Comparison of ENCODE assay signal across 23 mouse cellular contexts in the genomic region with DNA sequence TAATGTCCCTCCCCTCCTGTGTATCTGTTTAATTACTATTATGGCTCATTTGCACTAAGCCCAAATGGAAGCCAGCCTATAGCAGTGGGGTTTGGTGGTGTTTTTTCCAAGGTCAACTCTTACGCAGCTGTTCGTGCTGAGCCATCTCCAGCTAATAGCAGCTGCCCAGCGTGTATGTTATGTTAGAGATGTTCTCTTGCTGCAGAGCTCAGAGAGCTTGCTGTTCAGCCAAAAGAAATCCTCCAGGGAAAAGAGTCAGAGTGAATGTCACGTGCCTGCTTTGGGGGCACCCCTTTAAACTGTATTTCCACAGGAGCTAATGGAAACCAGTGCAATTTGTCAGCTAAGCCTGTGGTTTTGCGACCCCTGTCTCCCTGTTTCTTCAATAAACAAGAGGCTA.
DNase-seq lines count a peak whose midpoint lies in the region; ATAC-seq and TF ChIP-seq lines count a peak whose summit lies in the region.
"Had no signal": no experiment of that assay in that cellular context is flagged by ENCODE, and none has a peak within 500 bp of the region (broad histone marks: within the 10 kb centered on the region; RNA-seq: fewer than 3 reads in every experiment).

No protein-coding gene starts in this region.

- no peaks in the 10 kb centered on the region for H3K27me3 ChIP-seq in embryonic facial prominence, embryonic 14.5 days (replicated peaks; ENCODE audit: control insufficient read depth, insufficient read depth, low read length)
- H3K27me3 ChIP-seq in embryonic facial prominence, embryonic 10.5 days (replicated peaks; ENCODE audit: low read depth, poor library complexity, severe bottlenecking): no peaks in the 10 kb centered on the region
- no peaks in the 10 kb centered on the region for H3K27me3 ChIP-seq in heart, embryonic 10.5 days (ENCODE audit: insufficient read depth, poor library complexity, severe bottlenecking)
- no peaks in the 10 kb centered on the region for H3K27me3 ChIP-seq in myocyte (ENCODE audit: control insufficient read depth, insufficient read depth, insufficient read length)
- H3K27me3 ChIP-seq: embryonic facial prominence, embryonic 13.5 days; heart, embryonic 13.5 days; liver, embryonic 15.5 days; midbrain, embryonic 15.5 days had no signal

- DNase-seq in embryonic facial prominence, embryonic 14.5 days (ENCODE audit: low spot score): peak; percentile 27
- DNase-seq in embryonic facial prominence, embryonic 10.5 days (ENCODE audit: low spot score): no peak
- DNase-seq in heart, adult 11 months: peak; percentile 97
- DNase-seq in heart, embryonic 10.5 days (ENCODE audit: low spot score): no peak
- DNase-seq in kidney, adult 9 months: peak; percentile 9
- no peak for DNase-seq in kidney, adult 8-10 months
- no peak for DNase-seq in T-cell, adult 2 months (ENCODE audit: low spot score)
- DNase-seq: adrenal gland, adult 2 months; cerebellum, adult 11-12 months; cerebellum, postnatal 10 days; kidney, postnatal 10 days; liver; lung, postnatal 4 days; thymus, postnatal 25 days had no signal

- ATAC-seq in embryonic facial prominence, embryonic 14.5 days (ENCODE audit: low read depth): no peak
- ATAC-seq: forebrain, embryonic 14.5 days; hindbrain, embryonic 16.5 days; intestine, embryonic 16.5 days; midbrain, embryonic 15.5 days had no signal

- no peak for TF ChIP-seq POLR2A in myocyte (IDR thresholded peaks at IDR 0.05; ENCODE audit: insufficient read length, low read depth)

- H3K4me2 ChIP-seq in embryonic facial prominence, embryonic 14.5 days (ENCODE audit: low read depth, low read length): no peak overlapping the region
- H3K4me2 ChIP-seq in myocyte (ENCODE audit: low read depth): no peak overlapping the region
- H3K4me2 ChIP-seq: embryonic facial prominence, embryonic 13.5 days; heart, embryonic 13.5 days; liver, embryonic 15.5 days; midbrain, embryonic 15.5 days had no signal

- no peak overlapping the region for H3ac ChIP-seq in myocyte (ENCODE audit: control insufficient read depth, insufficient read length)

- H3K9me3 ChIP-seq in embryonic facial prominence, embryonic 14.5 days (ENCODE audit: control insufficient read depth, low read length): peaks cover 9% of the 10 kb centered on the region; the same call in 1 of the 2 replicates
- 0 out of 2 replicates have a peak, but pooled peaks cover 5% of the 10 kb centered on the region for H3K9me3 ChIP-seq in embryonic facial prominence, embryonic 10.5 days
- H3K9me3 ChIP-seq in heart, embryonic 10.5 days: no peaks in the 10 kb centered on the region
- H3K9me3 ChIP-seq: embryonic facial prominence, embryonic 13.5 days; heart, embryonic 13.5 days; limb, embryonic 10.5 days; liver, embryonic 15.5 days; midbrain, embryonic 15.5 days had no signal

- H3K4me1 ChIP-seq in embryonic facial prominence, embryonic 14.5 days (ENCODE audit: control insufficient read depth, insufficient read depth, low read length): no peaks in the 10 kb centered on the region
- no peaks in the 10 kb centered on the region for H3K4me1 ChIP-seq in embryonic facial prominence, embryonic 10.5 days
- H3K4me1 ChIP-seq in heart, embryonic 10.5 days: no peaks in the 10 kb centered on the region
- H3K4me1 ChIP-seq: embryonic facial prominence, embryonic 13.5 days; heart, embryonic 13.5 days; liver, embryonic 15.5 days; midbrain, embryonic 15.5 days had no signal

- H3K79me2 ChIP-seq in myocyte (ENCODE audit: control insufficient read depth, insufficient read depth): no peaks in the 10 kb centered on the region

- H3K36me3 ChIP-seq in embryonic facial prominence, embryonic 14.5 days (ENCODE audit: control insufficient read depth, insufficient read depth, low read length): no peaks in the 10 kb centered on the region
- H3K36me3 ChIP-seq in embryonic facial prominence, embryonic 10.5 days (replicated peaks): no peaks in the 10 kb centered on the region
- no peaks in the 10 kb centered on the region for H3K36me3 ChIP-seq in heart, embryonic 10.5 days
- no peaks in the 10 kb centered on the region for H3K36me3 ChIP-seq in myocyte (ENCODE audit: control insufficient read depth, insufficient read depth)
- H3K36me3 ChIP-seq: embryonic facial prominence, embryonic 13.5 days; heart, embryonic 13.5 days; limb, embryonic 10.5 days; liver, embryonic 15.5 days; midbrain, embryonic 15.5 days had no signal

- no peak overlapping the region for H3K27ac ChIP-seq in embryonic facial prominence, embryonic 14.5 days (replicated peaks; ENCODE audit: low read depth, low read length)
- no peak overlapping the region for H3K27ac ChIP-seq in embryonic facial prominence, embryonic 10.5 days (replicated peaks)
- no peak overlapping the region for H3K27ac ChIP-seq in heart, embryonic 10.5 days
- H3K27ac ChIP-seq: embryonic facial prominence, embryonic 13.5 days; heart, embryonic 13.5 days; limb, embryonic 10.5 days; liver, embryonic 15.5 days; midbrain, embryonic 15.5 days had no signal

- no peak overlapping the region for H3K9ac ChIP-seq in embryonic facial prominence, embryonic 14.5 days (ENCODE audit: low read depth, low read length)
- H3K9ac ChIP-seq: embryonic facial prominence, embryonic 13.5 days; heart, embryonic 13.5 days; liver, embryonic 15.5 days; midbrain, embryonic 15.5 days had no signal

- 62% methylated on average over 5 of the region's 5 CpGs for WGBS in embryonic facial prominence, embryonic 14.5 days
- WGBS in embryonic facial prominence, embryonic 10.5 days: 76% methylated on average over 5 of the region's 5 CpGs
- WGBS in heart, embryonic 10.5 days: 82% methylated on average over 5 of the region's 5 CpGs

- H3K4me3 ChIP-seq in embryonic facial prominence, embryonic 14.5 days (ENCODE audit: low read depth, low read length): no peak overlapping the region
- no peak overlapping the region for H3K4me3 ChIP-seq in embryonic facial prominence, embryonic 10.5 days
- H3K4me3 ChIP-seq in heart, embryonic 10.5 days: no peak overlapping the region
- no peak overlapping the region for H3K4me3 ChIP-seq in myocyte
- H3K4me3 ChIP-seq: embryonic facial prominence, embryonic 13.5 days; heart, embryonic 13.5 days; limb, embryonic 10.5 days; liver, embryonic 15.5 days; midbrain, embryonic 15.5 days had no signal

TF ChIP-seq in myocyte, 11 proteins besides CTCF, POLR2A, EP300 and RAD21:
- TF ChIP-seq TCF12 (IDR thresholded peaks at IDR 0.05; ENCODE audit: insufficient read depth, poor library complexity, severe bottlenecking): no peak
- peak in 1 of 3 experiments; percentile 11 for TF ChIP-seq MYOG (IDR thresholded peaks at IDR 0.05; ENCODE audit: control insufficient read depth in 1 of 3, insufficient read depth in 1 of 3, insufficient read length in 2 of 3, low read depth in 2 of 3)
- TF ChIP-seq CEBPB (IDR thresholded peaks at IDR 0.05; ENCODE audit: insufficient read depth, poor library complexity, severe bottlenecking): no peak
- no peak for TF ChIP-seq E2F4 (IDR thresholded peaks at IDR 0.05; ENCODE audit: insufficient read depth)
- TF ChIP-seq TCF3 (IDR thresholded peaks at IDR 0.05; ENCODE audit: insufficient read length, low read depth): no peak
- no peak for TF ChIP-seq REST (IDR thresholded peaks at IDR 0.05; ENCODE audit: insufficient read depth, insufficient read length)
- TF ChIP-seq SRF (IDR thresholded peaks at IDR 0.05; ENCODE audit: control insufficient read depth, insufficient read length, low read depth): no peak
- TF ChIP-seq MAX (IDR thresholded peaks at IDR 0.05; ENCODE audit: low read depth): no peak
- TF ChIP-seq USF1 (IDR thresholded peaks at IDR 0.05; ENCODE audit: low read depth): peak; percentile 14
- TF ChIP-seq MYOD1 (IDR thresholded peaks at IDR 0.05; ENCODE audit: control insufficient read depth in 1 of 3, insufficient read length in 2 of 3, low read depth in 2 of 3): peak in 2 of 3 experiments; percentile 27 to 51

Comparison
In these comparisons a context has a peak if more than half of its experiments do, and no peak if none do; other contexts are left out.
1. DNase-seq: peak in embryonic facial prominence, embryonic 14.5 days (single experiment), heart, adult 11 months (single experiment) and kidney, adult 9 months (single experiment); none in embryonic facial prominence, embryonic 10.5 days (single experiment), heart, embryonic 10.5 days (single experiment), kidney, adult 8-10 months (0 of 2) and T-cell, adult 2 months (single experiment).